Mouse (Mus musculus): ENCODE measurements around the gene Pde6c.

- TF ChIP-seq POLR2A (IDR thresholded peaks at IDR 0.05; ENCODE audit: low read depth, low read length), result no peak
- TF ChIP-seq CTCF (IDR thresholded peaks at IDR 0.05; ENCODE audit: borderline replicate concordance, insufficient read depth, low read length), result no peak
These were observed 62.7 kb downstream of the Pde6c start for GRCm38 (mm10) chr19:38195245-38195644.

Measured in embryonic fibroblast, embryonic 13.5 days (primary cell).